Mouse (Mus musculus) heart, embryonic 16.5 days (tissue): ENCODE measurements around the gene Pak6. TPM values are rescaled to one million over a fixed set of nuclear protein-coding genes. Genes with fewer than 3 reads are reported as not detected.
A peak's percentile ranks its signal among the peaks of the same experiment; 100 is the strongest.

Source experiments
- ATAC-seq: fragments of 200-750 bp; cut with Nextera tagmentation; replicated peaks from 2 replicates; pipeline ENCODE4 v1.8.0; 2017; ENCODE audit warnings: moderate number of reproducible peaks; ENCODE audit not compliant: insufficient read depth, low FRiP score; ENCODE audit errors: extremely low read depth
- H3K27ac ChIP-seq: fragments of 300-500 bp; sonication (generic); 2 replicates; pipeline ENCODE4 v1.5.1; 2014; ENCODE audit warnings: mild to moderate bottlenecking, low read length, control low read depth, moderate library complexity
- H3K27me3 ChIP-seq: fragments of 300-500 bp; sonication (generic); 2 replicates; pipeline ENCODE4 v1.6.1; 2014; ENCODE audit warnings: low read length, mixed read lengths; ENCODE audit not compliant: control insufficient read depth, insufficient read depth
- H3K36me3 ChIP-seq: fragments of 300-500 bp; sonication (generic); 2 replicates; pipeline ENCODE4 v1.6.1; 2014; ENCODE audit not compliant: control insufficient read depth, insufficient read depth
- H3K4me1 ChIP-seq: fragments of 300-500 bp; sonication (generic); 2 replicates; pipeline ENCODE4 v1.6.1; 2014; ENCODE audit warnings: low read length, mixed read lengths; ENCODE audit not compliant: control insufficient read depth, insufficient read depth
- H3K4me2 ChIP-seq: fragments of 300-500 bp; sonication (generic); 2 replicates; pipeline ENCODE4 v1.6.1; 2014; ENCODE audit warnings: low read depth, mild to moderate bottlenecking, control low read depth, low read length
- H3K4me3 ChIP-seq: fragments of 300-500 bp; sonication (generic); 2 replicates; pipeline ENCODE4 v1.5.1; 2014; ENCODE audit warnings: mild to moderate bottlenecking, control low read depth, low read length
- H3K9ac ChIP-seq: fragments of 300-500 bp; sonication (generic); 2 replicates; pipeline ENCODE4 v1.6.1; 2014; ENCODE audit warnings: low read length, control low read depth
- H3K9me3 ChIP-seq: fragments of 300-500 bp; sonication (generic); replicated peaks from 2 replicates; pipeline ENCODE4 v1.6.1; 2016; ENCODE audit warnings: low read length; ENCODE audit not compliant: control insufficient read depth
- WGBS: fragments of 180-500 bp; shearing (Covaris S2); extraction: QIAGEN DNeasy Blood & Tissue Kit; methylation state at CpG from one replicate; pipeline ENCODE4 v1.1.7; 2014; 5-methylcytosine and 5-hydroxymethylcytosine counted together
- polyA plus RNA-seq: library from polyadenylated mRNA; unstranded; fragments of >200 nt; fragmentation: Nextera tagmentation; extraction: Ambion mirVana; gene quantifications from 2 replicates; pipeline ENCODE4 v1.2.1, GENCODE M21; 2015

Pak6 gene
- polyA plus RNA-seq, 1 experiment from 2014 or later = 9.8 TPM

- H3K27me3 ChIP-seq = peaks cover 2% of the 10 kb centered on the region; the same call in 1 of the 2 replicates
- H3K9ac ChIP-seq = peak overlapping the region; percentile 44
- no peak for ATAC-seq
Measured at GRCm38 (mm10) chr2:118727911-118728310, 64.8 kb downstream of the Pak6 start.

DNA sequence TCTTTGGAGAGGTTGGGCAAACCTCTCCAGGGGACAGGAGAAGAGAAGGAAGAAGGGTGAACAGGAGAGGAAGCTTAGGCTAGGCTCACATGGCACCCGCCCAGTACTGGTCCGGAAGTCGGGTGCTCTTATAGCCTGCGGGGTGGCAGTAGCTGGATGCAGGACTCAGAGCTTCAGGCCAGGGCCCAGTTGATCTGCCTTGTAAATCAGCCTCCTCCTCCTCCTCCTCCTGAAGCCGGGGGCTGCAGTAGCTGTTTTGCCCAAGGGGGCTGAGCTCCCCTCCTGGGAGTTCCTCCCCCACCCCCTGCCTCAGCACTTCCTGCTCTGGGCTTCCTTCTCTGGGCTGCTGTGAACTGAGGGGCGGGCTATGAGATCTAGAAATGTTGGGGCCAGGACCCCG lies 65.2 kb downstream of the Pak6 start, which contains the start of gene Plcb2:
TSS of gene Plcb2 (minus strand) at position 102 of the 400 bp plus-strand sequence.
- Histone ChIP-seq H3K4me3 (peak within 1 kb of the TSS; percentile 27), H3K9me3 (no peaks in the 10 kb centered on the region), H3K4me1 (peaks cover 28% of the 10 kb centered on the region), H3K4me2 (peak within 1 kb of the TSS; percentile 47), H3K36me3 (no peaks in the 10 kb centered on the region), H3K27ac (peak within 1 kb of the TSS; percentile 17; the same call in 1 of the 2 replicates), H3K27me3 (peaks cover 2% of the 10 kb centered on the region; the same call in 1 of the 2 replicates), H3K9ac (peak within 1 kb of the TSS; percentile 55)
- WGBS = 23% methylated on average over 7 of the region's 7 CpGs
- peak; percentile 39; the same call in 1 of the 2 replicates for ATAC-seq

More at GRCm38 (mm10) chr2:118727911-118728310, 64.8 kb downstream of the Pak6 start:
- peak overlapping the region; percentile 27 for H3K4me3 ChIP-seq
- H3K4me1 ChIP-seq = peaks cover 28% of the 10 kb centered on the region
- H3K4me2 ChIP-seq = peak overlapping the region; percentile 47
- no peaks in the 10 kb centered on the region for H3K36me3 ChIP-seq
- WGBS = 29% methylated on average over 9 of the region's 9 CpGs
- no peaks in the 10 kb centered on the region for H3K9me3 ChIP-seq
- no peak overlapping the region for H3K27ac ChIP-seq

DNA sequence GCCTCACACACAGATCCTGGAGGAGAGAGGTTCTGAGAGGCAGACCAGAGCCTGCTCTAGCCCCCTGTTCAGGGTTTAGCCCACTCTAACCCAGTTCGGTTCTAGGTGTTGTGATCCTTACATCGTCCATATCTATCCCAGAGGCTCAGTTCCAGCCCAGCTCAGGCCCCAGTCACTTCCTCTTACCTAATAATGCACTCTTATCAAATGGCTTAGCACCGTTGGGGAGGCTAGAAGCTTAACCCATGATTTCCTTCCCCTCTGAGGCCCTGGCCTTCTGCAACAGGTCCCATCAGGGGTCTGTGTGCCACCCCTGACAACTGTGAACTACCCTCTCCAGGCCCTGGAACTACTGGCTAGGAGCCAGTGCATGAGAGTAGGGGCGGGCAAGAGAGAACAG lies 66.1 kb downstream of the Pak6 start:
- H3K27me3 ChIP-seq = peaks cover 2% of the 10 kb centered on the region; the same call in 1 of the 2 replicates
- no peak overlapping the region for H3K4me3 ChIP-seq
- no peaks in the 10 kb centered on the region for H3K9me3 ChIP-seq
- WGBS = 22% methylated on average over 4 of the region's 4 CpGs
- H3K36me3 ChIP-seq = no peaks in the 10 kb centered on the region
- ATAC-seq = 0 out of 2 replicates have a peak, but pooled peaks have one; percentile 3
- no peak overlapping the region for H3K4me2 ChIP-seq
- H3K4me1 ChIP-seq = peaks cover 28% of the 10 kb centered on the region
- peak overlapping the region; percentile 55; the same call in 1 of the 2 replicates for H3K9ac ChIP-seq
- peak overlapping the region; percentile 17; the same call in 1 of the 2 replicates for H3K27ac ChIP-seq

GRCm38 (mm10) chr2:118729816-118730621 lies 66.9 kb downstream of the Pak6 start:
- Histone ChIP-seq H3K4me2 (no peak overlapping the region), H3K9me3 (no peaks in the 10 kb centered on the region), H3K4me3 (no peak overlapping the region), H3K27ac (no peak overlapping the region), H3K27me3 (peaks cover 2% of the 10 kb centered on the region; the same call in 1 of the 2 replicates), H3K9ac (no peak overlapping the region), H3K36me3 (no peaks in the 10 kb centered on the region), H3K4me1 (peaks cover 28% of the 10 kb centered on the region)
- ATAC-seq = no peak
- WGBS = 32% methylated on average over 8 of the region's 8 CpGs

GRCm38 (mm10) chr2:118730622-118730915 lies 67.5 kb downstream of the Pak6 start:
- H3K27me3 ChIP-seq = peaks cover 2% of the 10 kb centered on the region; the same call in 1 of the 2 replicates
- peak; percentile 58 for ATAC-seq
- WGBS = 4% methylated on average over 3 of the region's 3 CpGs

GRCm38 (mm10) chr2:118731981-118732380 lies 68.9 kb downstream of the Pak6 start:
- H3K9me3 ChIP-seq = no peaks in the 10 kb centered on the region
- peaks cover 2% of the 10 kb centered on the region; the same call in 1 of the 2 replicates for H3K27me3 ChIP-seq
- ATAC-seq = no peak
- no peak overlapping the region for H3K27ac ChIP-seq
- no peaks in the 10 kb centered on the region for H3K36me3 ChIP-seq
- no peak overlapping the region for H3K4me2 ChIP-seq
- H3K4me3 ChIP-seq = no peak overlapping the region
- no peak overlapping the region for H3K9ac ChIP-seq
- H3K4me1 ChIP-seq = peaks cover 28% of the 10 kb centered on the region
- WGBS = 74% methylated on average over 5 of the region's 5 CpGs

More at GRCm38 (mm10) chr2:118730622-118730915, 67.5 kb downstream of the Pak6 start:
- Histone ChIP-seq H3K4me3 (no peak overlapping the region), H3K4me2 (no peak overlapping the region), H3K4me1 (peaks cover 28% of the 10 kb centered on the region), H3K9ac (no peak overlapping the region), H3K27ac (no peak overlapping the region), H3K9me3 (no peaks in the 10 kb centered on the region), H3K36me3 (no peaks in the 10 kb centered on the region)

DNA sequence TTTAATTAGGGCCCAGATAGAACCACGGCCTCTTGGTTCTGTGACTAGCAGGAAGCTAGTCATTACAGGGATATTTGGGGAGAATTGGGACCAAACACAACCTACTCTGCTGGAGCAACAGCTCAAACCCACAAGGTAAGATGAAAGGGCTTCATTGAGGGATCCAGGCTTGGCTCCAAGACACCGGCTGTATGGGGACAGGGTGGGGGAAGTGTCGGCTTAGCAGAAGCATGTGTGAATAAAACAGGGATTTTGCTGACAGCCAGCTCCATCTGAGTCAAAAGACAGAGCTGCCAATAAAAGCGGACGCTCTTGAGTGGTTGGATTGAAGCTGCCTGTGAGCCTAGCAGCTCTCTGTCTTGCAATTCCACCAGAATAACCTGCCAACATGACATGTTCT lies 70.2 kb downstream of the Pak6 start:
- Histone ChIP-seq H3K4me2 (no peak overlapping the region), H3K27ac (no peak overlapping the region), H3K9me3 (no peaks in the 10 kb centered on the region), H3K4me3 (no peak overlapping the region), H3K9ac (no peak overlapping the region), H3K27me3 (peaks cover 2% of the 10 kb centered on the region; the same call in 1 of the 2 replicates), H3K36me3 (no peaks in the 10 kb centered on the region), H3K4me1 (peaks cover 22% of the 10 kb centered on the region)
- ATAC-seq = no peak
- WGBS = 43% methylated on average over 5 of the region's 5 CpGs

DNA sequence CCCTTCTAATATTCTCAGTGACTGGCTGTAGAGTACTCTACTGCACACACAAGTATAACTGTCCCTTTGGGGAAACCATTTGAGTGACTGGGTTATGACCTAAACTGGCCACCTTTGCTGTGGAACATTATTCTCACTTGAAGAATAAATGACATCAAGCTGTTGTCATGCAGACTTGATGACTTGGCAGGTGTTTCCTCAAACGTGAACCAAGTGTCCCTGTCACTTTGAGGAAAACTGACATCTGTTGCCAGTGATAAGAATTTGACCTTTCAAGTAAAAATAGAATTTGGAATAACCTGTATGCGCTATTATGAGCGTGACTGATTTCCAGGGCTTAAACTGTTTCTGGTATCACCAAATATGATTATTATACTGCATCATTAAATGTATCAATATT lies 77.2 kb downstream of the Pak6 start:
- 47% methylated on average over 3 of the region's 3 CpGs for WGBS
- Histone ChIP-seq H3K4me1 (peaks cover 6% of the 10 kb centered on the region), H3K4me3 (no peak overlapping the region), H3K36me3 (no peaks in the 10 kb centered on the region), H3K27me3 (peaks cover 2% of the 10 kb centered on the region; the same call in 1 of the 2 replicates), H3K9me3 (no peaks in the 10 kb centered on the region), H3K27ac (no peak overlapping the region), H3K4me2 (no peak overlapping the region), H3K9ac (no peak overlapping the region)
- ATAC-seq = no peak

DNA sequence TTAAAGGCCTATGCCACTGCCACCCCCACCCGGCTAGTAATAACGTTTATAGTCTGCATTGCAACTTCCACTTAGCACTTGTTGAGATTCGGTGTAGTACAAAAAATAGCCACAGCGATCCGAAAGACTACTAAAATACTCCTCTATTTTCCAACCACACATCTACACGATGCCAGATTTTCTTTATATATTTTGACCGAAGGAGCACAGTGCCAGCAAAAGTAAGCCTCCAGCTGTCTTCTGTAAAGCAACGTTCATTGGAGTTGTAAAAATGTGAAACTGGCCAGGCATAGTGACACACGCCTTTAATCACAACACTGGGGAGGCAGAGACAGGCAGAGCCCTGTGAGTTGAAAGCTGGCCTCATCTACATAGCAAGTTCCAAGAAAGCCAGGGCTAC lies 78.1 kb downstream of the Pak6 start:
- H3K27ac ChIP-seq = no peak overlapping the region
- H3K9me3 ChIP-seq = no peaks in the 10 kb centered on the region
- no peaks in the 10 kb centered on the region for H3K36me3 ChIP-seq
- ATAC-seq = no peak
- H3K9ac ChIP-seq = no peak overlapping the region
- 62% methylated on average over 9 of the region's 9 CpGs for WGBS
- H3K4me3 ChIP-seq = no peak overlapping the region
- H3K4me2 ChIP-seq = no peak overlapping the region
- H3K27me3 ChIP-seq = peaks cover 2% of the 10 kb centered on the region; the same call in 1 of the 2 replicates
- H3K4me1 ChIP-seq = peaks cover 6% of the 10 kb centered on the region
